Mouse (Mus musculus) hindbrain, embryonic 16.5 days (tissue): ENCODE measurements around the gene Fblim1. TPM values are rescaled to one million over a fixed set of nuclear protein-coding genes. Genes with fewer than 3 reads are reported as not detected.

Source experiments
- ATAC-seq: fragments of 200-750 bp; cut with Nextera tagmentation; 2 replicates; pipeline ENCODE4 v1.8.0; 2017; ENCODE audit warnings: moderate TSS enrichment, moderate library complexity
- H3K27ac ChIP-seq: fragments of 300-500 bp; sonication (generic); 2 replicates; pipeline ENCODE4 v1.5.1; 2014; ENCODE audit warnings: low read depth, mild to moderate bottlenecking, control low read depth, low read length, moderate library complexity
- H3K27me3 ChIP-seq: fragments of 300-500 bp; sonication (generic); replicated peaks from 2 replicates; pipeline ENCODE4 v1.6.1; 2014; ENCODE audit warnings: low read length; ENCODE audit not compliant: control insufficient read depth, insufficient read depth
- H3K36me3 ChIP-seq: fragments of 300-500 bp; sonication (generic); 2 replicates; pipeline ENCODE4 v1.6.1; 2014; ENCODE audit warnings: mild to moderate bottlenecking, low read length, moderate library complexity, mixed read lengths; ENCODE audit not compliant: control insufficient read depth, insufficient read depth
- H3K4me1 ChIP-seq: fragments of 300-500 bp; sonication (generic); 2 replicates; pipeline ENCODE4 v1.6.1; 2014; ENCODE audit warnings: low read depth, low read length; ENCODE audit not compliant: control insufficient read depth, insufficient read depth
- H3K4me2 ChIP-seq: fragments of 300-500 bp; sonication (generic); 2 replicates; pipeline ENCODE4 v1.6.1; 2014; ENCODE audit warnings: mild to moderate bottlenecking, low read length, control low read depth, moderate library complexity
- H3K4me3 ChIP-seq: fragments of 300-500 bp; sonication (generic); 2 replicates; pipeline ENCODE4 v1.5.1; 2014; ENCODE audit warnings: mild to moderate bottlenecking, low read length, control low read depth, moderate library complexity
- H3K9ac ChIP-seq: fragments of 300-500 bp; sonication (generic); 2 replicates; pipeline ENCODE4 v1.6.1; 2014; ENCODE audit warnings: low read depth, mild to moderate bottlenecking, control low read depth, low read length, moderate library complexity
- H3K9me3 ChIP-seq: fragments of 300-500 bp; sonication (generic); 2 replicates; pipeline ENCODE4 v1.6.1; 2014; ENCODE audit warnings: mild to moderate bottlenecking, low read length, moderate library complexity; ENCODE audit not compliant: control insufficient read depth
- WGBS: fragments of 180-500 bp; shearing (Covaris S2); extraction: QIAGEN DNeasy Blood & Tissue Kit; methylation state at CpG from one replicate; pipeline ENCODE4 v1.1.7; 2014; 5-methylcytosine and 5-hydroxymethylcytosine counted together
- polyA plus RNA-seq: library from polyadenylated mRNA; unstranded; fragments of >200 nt; fragmentation: Nextera tagmentation; extraction: Ambion mirVana; gene quantifications from 2 replicates; pipeline ENCODE4 v1.2.1, GENCODE M21; 2015

Fblim1 gene
- polyA plus RNA-seq, 1 experiment from 2014 or later = 42.9 TPM

DNA sequence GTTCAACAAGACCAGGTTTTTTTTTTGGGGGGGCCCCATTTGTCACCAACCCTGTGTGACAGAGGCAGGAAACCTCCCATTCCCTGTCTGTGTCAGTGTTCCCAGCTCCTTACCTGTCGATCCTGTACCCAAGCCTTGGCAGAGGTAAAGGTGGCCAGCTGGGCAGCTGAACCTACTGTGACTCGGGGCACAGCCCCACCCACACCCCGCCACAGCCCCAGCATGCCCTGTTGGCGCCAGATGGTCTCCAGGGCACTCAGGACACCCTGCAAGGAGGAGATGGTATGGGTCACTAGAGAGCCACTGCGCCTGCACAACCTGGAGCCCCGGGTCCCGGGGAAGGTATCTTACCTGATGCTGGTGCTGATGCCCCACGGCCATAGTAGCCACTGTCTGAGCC is 16.2 kb upstream of the Fblim1 start:
- ATAC-seq = no peak
- no peak overlapping the region for H3K4me3 ChIP-seq
- no peak overlapping the region for H3K4me2 ChIP-seq
- H3K27me3 ChIP-seq = peaks cover 6% of the 10 kb centered on the region; the same call in 1 of the 2 replicates
- WGBS = 83% methylated on average over 8 of the region's 8 CpGs
- no peak overlapping the region for H3K27ac ChIP-seq
- H3K9ac ChIP-seq = no peak overlapping the region
- peaks cover 12% of the 10 kb centered on the region for H3K36me3 ChIP-seq
- H3K9me3 ChIP-seq = no peaks in the 10 kb centered on the region
- H3K4me1 ChIP-seq = peaks cover 7% of the 10 kb centered on the region

DNA sequence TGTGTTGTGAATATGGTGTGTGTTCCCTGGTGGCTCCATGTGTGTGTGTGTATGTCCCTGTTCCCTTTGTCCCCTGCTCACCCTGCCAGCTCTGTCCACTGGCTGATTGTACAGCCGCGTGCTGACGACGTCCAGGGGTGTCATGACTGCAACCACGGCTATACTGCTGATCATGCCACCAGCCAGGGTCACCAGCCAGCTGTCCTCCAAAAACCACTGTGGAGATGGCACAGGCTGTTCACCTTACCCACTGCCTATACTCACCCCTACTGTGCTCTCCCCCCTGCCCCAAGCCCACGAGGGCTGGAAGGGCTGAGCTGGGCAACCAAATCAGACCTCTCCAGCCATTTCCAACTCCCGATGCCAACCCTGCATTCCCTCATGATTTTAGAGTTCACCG is 15.4 kb upstream of the Fblim1 start:
- no peaks in the 10 kb centered on the region for H3K9me3 ChIP-seq
- ATAC-seq = no peak
- peaks cover 7% of the 10 kb centered on the region for H3K4me1 ChIP-seq
- WGBS = 80% methylated on average over 8 of the region's 8 CpGs
- H3K4me3 ChIP-seq = no peak overlapping the region
- H3K4me2 ChIP-seq = no peak overlapping the region
- H3K9ac ChIP-seq = no peak overlapping the region
- H3K36me3 ChIP-seq = peaks cover 7% of the 10 kb centered on the region
- peaks cover 6% of the 10 kb centered on the region; the same call in 1 of the 2 replicates for H3K27me3 ChIP-seq
- no peak overlapping the region for H3K27ac ChIP-seq

DNA sequence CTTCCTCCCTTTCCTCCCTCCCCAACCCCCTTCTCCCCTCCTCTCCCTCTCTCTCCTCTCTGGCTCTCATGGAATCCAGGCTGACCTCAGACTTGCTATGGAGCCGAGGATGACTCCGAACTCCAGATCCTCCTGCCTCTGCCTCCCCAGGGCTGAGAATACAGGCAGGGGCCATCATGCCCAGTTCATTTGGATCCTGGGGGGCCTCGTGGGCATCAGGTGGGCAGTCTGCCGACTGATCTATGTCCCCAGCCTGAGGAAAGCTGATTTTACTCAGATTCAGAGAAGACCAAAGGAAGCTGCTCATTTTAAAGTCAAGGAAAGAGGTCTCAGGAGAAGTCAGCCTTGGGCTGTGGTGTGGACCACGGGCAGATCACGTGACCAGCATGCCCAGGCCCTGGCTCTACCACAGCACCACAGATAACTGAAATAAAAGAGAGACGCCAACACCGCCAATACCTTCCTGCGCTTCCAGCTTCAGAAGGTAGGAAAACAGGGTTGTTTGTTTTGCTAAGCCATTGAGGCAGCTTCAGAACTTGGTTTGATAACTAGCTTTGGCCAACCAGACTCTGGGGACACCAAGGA is 13.5 kb upstream of the Fblim1 start:
- H3K36me3 ChIP-seq = no peaks in the 10 kb centered on the region
- H3K4me3 ChIP-seq = no peak overlapping the region
- H3K27ac ChIP-seq = no peak overlapping the region
- H3K4me1 ChIP-seq = peaks cover 7% of the 10 kb centered on the region
- H3K27me3 ChIP-seq = peaks cover 6% of the 10 kb centered on the region; the same call in 1 of the 2 replicates
- no peaks in the 10 kb centered on the region for H3K9me3 ChIP-seq
- 85% methylated on average over 9 of the region's 9 CpGs for WGBS
- H3K9ac ChIP-seq = no peak overlapping the region
- no peak overlapping the region for H3K4me2 ChIP-seq
- ATAC-seq = no peak

DNA sequence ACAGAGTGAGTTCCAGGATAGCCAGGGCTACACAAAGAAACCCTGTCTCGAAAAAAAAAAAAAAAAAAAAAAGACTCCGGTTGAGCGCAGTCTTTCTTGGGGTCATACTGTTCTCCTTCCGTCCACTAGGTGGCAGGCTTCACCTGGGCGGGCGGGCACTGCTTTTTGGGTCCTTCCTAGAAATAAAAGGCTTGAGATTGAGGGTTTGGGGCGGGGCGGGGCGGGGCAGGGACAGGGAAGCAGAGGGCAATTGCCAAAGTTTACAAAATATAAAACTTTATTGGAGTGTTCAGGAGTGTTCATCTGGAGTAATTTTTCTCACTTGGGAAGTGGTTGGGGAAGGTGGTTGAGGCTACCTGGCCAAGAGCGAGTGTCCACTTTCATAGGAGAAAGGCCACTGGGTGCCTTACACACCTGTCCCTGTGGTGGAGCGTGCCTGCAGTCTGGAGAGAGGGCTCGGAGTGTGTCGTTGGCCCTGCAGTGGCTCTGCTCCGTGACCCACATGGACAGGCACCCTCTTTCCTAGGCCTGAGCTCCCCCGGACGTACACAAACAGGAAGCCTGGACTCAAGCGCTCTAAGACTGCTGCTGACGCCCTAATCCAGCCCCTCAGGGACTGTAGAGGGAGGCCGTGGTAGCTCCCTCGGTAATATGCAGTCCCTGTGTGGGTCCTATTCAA is 12.8 kb upstream of the Fblim1 start, which contains the start of gene Tmem82:
TSS of gene Tmem82 (minus strand) at position 69 of the 679 bp plus-strand sequence.
- H3K4me2 ChIP-seq = peak within 1 kb of the TSS; percentile 45
- no peak within 1 kb of the TSS for H3K27ac ChIP-seq
- 0 out of 2 replicates have a peak within 1 kb of the TSS, but pooled peaks have one; percentile 6 for H3K4me3 ChIP-seq
- no peak within 1 kb of the TSS for H3K9ac ChIP-seq
- 30% methylated on average over 20 of the region's 20 CpGs for WGBS
- no peaks in the 10 kb centered on the region for H3K9me3 ChIP-seq
- peaks cover 6% of the 10 kb centered on the region; the same call in 1 of the 2 replicates for H3K27me3 ChIP-seq
- no peaks in the 10 kb centered on the region for H3K36me3 ChIP-seq
- H3K4me1 ChIP-seq = peaks cover 7% of the 10 kb centered on the region
- no peak for ATAC-seq

DNA sequence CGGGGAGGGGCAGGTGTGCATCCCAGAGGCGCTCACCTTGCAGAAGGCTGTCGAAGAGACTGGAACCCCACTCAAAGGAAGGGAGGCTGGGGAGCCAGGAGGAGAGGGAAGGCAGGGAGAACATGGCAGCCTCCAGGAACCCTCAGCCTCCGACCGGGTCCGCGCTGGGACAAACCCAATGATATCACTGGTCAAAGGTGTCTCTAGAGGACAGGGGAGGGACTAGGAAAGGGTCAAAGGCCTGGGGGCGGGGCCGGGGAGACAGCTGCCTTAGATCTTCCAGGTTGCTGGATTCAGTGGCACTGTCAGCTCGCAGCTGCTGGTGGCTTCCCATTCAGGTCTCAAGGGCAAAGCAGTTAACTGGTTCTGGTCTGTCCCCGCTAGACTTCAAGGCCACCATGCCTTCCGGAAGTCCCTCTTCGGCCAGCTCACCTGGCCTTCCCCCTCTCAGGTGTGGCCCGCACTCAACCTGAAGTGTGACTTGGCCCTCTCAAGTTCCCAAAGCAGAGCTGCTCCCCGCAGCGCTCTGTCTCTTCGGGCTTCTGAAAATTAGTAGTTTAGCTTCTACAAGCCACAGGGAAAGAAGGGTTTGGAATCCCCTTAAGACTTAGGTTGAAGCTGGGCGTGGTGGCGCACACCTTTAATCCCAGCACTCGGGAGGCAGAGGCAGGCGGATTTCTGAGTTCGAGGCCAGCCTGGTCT is 12.1 kb upstream of the Fblim1 start:
- Histone ChIP-seq H3K4me3 (0 out of 2 replicates have a peak overlapping the region, but pooled peaks have one; percentile 6), H3K27ac (no peak overlapping the region)

DNA sequence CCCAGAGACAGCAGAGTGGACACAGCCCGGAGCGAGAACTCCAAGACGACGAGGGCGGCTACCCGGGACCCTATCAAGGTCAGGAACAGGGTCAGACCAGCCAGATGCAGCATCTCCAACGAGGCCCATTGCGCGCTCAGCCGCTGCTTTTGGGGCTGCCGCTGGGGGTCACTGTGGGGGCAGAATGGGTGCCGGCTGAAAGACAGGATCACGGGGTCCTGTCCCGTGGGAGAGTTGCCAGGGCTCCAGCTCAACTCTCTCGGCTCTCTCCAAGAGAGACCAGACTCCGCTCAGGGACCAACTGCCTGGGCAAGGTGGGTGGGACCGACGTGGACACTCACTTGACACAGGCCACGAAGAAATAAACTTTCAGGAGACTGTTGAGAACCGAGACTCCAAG is 11.4 kb upstream of the Fblim1 start:
- H3K4me3 ChIP-seq = no peak overlapping the region
- H3K27me3 ChIP-seq = peaks cover 6% of the 10 kb centered on the region; the same call in 1 of the 2 replicates
- no peak overlapping the region for H3K9ac ChIP-seq
- ATAC-seq = no peak
- peaks cover 7% of the 10 kb centered on the region for H3K4me1 ChIP-seq
- peak overlapping the region; percentile 45 for H3K4me2 ChIP-seq
- no peak overlapping the region for H3K27ac ChIP-seq
- no peaks in the 10 kb centered on the region for H3K36me3 ChIP-seq
- H3K9me3 ChIP-seq = no peaks in the 10 kb centered on the region
- 8% methylated on average over 20 of the region's 20 CpGs for WGBS

More for the DNA sequence above, 12.1 kb upstream of the Fblim1 start:
- H3K27me3 ChIP-seq = peaks cover 6% of the 10 kb centered on the region; the same call in 1 of the 2 replicates
- H3K4me2 ChIP-seq = peak overlapping the region; percentile 45
- no peak overlapping the region for H3K9ac ChIP-seq
- 11% methylated on average over 20 of the region's 22 CpGs for WGBS
- no peaks in the 10 kb centered on the region for H3K36me3 ChIP-seq
- no peak for ATAC-seq
- peaks cover 7% of the 10 kb centered on the region for H3K4me1 ChIP-seq
- no peaks in the 10 kb centered on the region for H3K9me3 ChIP-seq

DNA sequence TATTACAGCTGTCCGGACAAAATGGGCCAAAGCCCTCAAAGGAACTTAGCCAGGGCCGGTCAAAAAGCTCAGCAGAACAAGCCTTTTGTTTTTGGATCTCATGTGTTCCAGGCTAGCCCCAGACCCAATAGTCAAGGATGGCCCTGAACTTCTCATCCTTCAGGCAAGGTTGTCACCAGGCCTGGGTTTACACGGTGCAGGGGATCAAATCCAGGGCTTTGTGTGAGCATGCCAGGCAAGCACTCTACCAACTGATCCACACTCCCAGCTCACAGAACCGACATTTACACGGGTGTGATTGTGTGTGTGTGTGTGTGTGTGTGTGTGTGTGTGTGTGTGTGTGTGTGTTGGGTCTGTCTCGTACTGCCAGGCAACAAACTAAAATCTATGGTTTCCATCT is 10.9 kb upstream of the Fblim1 start:
- no peak overlapping the region for H3K4me3 ChIP-seq
- H3K9ac ChIP-seq = no peak overlapping the region
- H3K4me1 ChIP-seq = peaks cover 7% of the 10 kb centered on the region
- H3K9me3 ChIP-seq = no peaks in the 10 kb centered on the region
- ATAC-seq = no peak
- H3K27me3 ChIP-seq = peaks cover 6% of the 10 kb centered on the region; the same call in 1 of the 2 replicates
- no peaks in the 10 kb centered on the region for H3K36me3 ChIP-seq
- H3K27ac ChIP-seq = no peak overlapping the region
- no peak overlapping the region for H3K4me2 ChIP-seq
- WGBS = 77% methylated on average over 6 of the region's 6 CpGs

DNA sequence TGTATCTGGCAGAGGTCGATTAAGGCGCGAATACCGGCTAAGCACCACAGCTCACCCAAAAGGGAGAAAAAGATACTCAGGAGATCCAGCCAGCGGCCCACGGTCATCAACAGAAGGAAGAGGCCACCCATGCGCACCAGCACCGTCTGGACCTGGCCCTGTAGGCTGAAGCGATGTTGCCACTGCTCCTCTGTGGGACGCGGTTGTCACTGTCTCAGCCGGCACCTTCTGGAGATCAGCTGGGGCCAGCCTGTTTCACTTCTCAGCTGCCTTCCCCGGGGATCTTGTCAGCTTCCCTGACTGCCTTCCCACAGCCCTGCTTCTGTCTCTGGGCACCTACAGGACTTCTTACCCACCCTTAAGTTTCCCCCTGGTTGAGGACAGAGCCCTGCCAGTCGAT is 9.1 kb upstream of the Fblim1 start:
- H3K27me3 ChIP-seq = peaks cover 6% of the 10 kb centered on the region; the same call in 1 of the 2 replicates
- H3K4me3 ChIP-seq = no peak overlapping the region
- no peaks in the 10 kb centered on the region for H3K36me3 ChIP-seq
- H3K9ac ChIP-seq = no peak overlapping the region
- 72% methylated on average over 14 of the region's 14 CpGs for WGBS
- H3K4me1 ChIP-seq = peaks cover 7% of the 10 kb centered on the region
- H3K9me3 ChIP-seq = no peaks in the 10 kb centered on the region
- H3K4me2 ChIP-seq = no peak overlapping the region
- no peak for ATAC-seq
- no peak overlapping the region for H3K27ac ChIP-seq

DNA sequence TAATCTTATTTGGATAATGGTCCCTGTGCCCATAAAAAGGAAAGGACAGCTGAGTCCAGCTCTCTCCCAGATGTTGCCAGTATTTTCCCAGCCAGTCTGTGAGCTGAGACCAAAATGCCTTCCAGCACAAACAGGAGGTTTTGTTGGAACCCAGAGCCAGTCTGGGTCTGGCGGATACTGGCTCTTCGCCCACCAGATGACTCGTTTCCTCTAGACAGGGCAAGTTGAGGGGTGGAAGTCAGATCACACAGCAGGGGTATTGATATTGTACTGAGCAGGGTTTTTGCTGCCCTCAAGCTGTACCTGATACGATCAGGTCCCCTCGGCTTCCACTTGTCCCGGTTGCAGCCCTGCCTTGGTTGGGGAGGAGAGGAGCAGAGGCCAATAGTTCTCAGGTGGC is 3.6 kb upstream of the Fblim1 start:
- Histone ChIP-seq H3K4me2 (no peak overlapping the region), H3K27ac (no peak overlapping the region), H3K4me3 (no peak overlapping the region), H3K9me3 (no peaks in the 10 kb centered on the region), H3K27me3 (no peaks in the 10 kb centered on the region), H3K36me3 (no peaks in the 10 kb centered on the region), H3K4me1 (no peaks in the 10 kb centered on the region), H3K9ac (no peak overlapping the region)
- WGBS = 72% methylated on average over 6 of the region's 6 CpGs
- no peak for ATAC-seq
